Mouse (Mus musculus) kidney, adult 2 months (tissue): ENCODE data around the gene Wdr27. TPM values are rescaled to one million over a fixed set of nuclear protein-coding genes. Genes with fewer than 3 reads are reported as not detected.
A peak's percentile ranks its signal among the peaks of the same experiment; 100 is the strongest.

ENCODE experiments used
- DNase-seq: peaks from one replicate; pipeline ENCODE4 v3.0.0; 2021
- H3K27ac ChIP-seq: fragments of 200-500 bp; 2 replicates; pipeline ENCODE4 v1.5.1; 2012; ENCODE audit warnings: low read depth, low read length, control low read depth, inconsistent platforms; ENCODE audit not compliant: insufficient read depth
- H3K27me3 ChIP-seq: fragments of 200-500 bp; replicated peaks from 2 replicates; pipeline ENCODE4 v1.6.1; 2012; ENCODE audit warnings: mild to moderate bottlenecking, moderate library complexity, low read length, inconsistent platforms; ENCODE audit not compliant: control insufficient read depth, insufficient read depth
- H3K36me3 ChIP-seq: fragments of 200-500 bp; 2 replicates; pipeline ENCODE4 v1.6.1; 2012; ENCODE audit warnings: mild to moderate bottlenecking, moderate library complexity, low read length, inconsistent platforms; ENCODE audit not compliant: control insufficient read depth, insufficient read depth
- H3K4me1 ChIP-seq: fragments of 200-500 bp; 2 replicates; pipeline ENCODE4 v1.6.1; 2011; ENCODE audit warnings: low read length; ENCODE audit not compliant: control insufficient read depth, insufficient read depth
- H3K4me3 ChIP-seq: fragments of 200-500 bp; 2 replicates; pipeline ENCODE4 v1.5.1; 2011; ENCODE audit warnings: mild to moderate bottlenecking, low read depth, low read length, control low read depth; ENCODE audit not compliant: insufficient read depth
- CTCF ChIP-seq: fragments of 200-500 bp; conservative IDR thresholded peaks from 2 replicates; pipeline ENCODE4 v1.5.1; 2011; ENCODE audit warnings: low read depth, mild to moderate bottlenecking, control low read depth, low read length, moderate library complexity, mixed read lengths; ENCODE audit not compliant: insufficient read depth, insufficient read length
- POLR2A ChIP-seq: fragments of 200-500 bp; IDR thresholded peaks from one replicate; pipeline ENCODE4 v1.6.1; 2011; ENCODE audit warnings: low read depth, low read length, control low read depth
- WGBS: fragments of 180-500 bp; shearing (Covaris S2); methylation state at CpG from one replicate; pipeline ENCODE4 v1.1.7; 2018; 5-methylcytosine and 5-hydroxymethylcytosine counted together
- polyA plus RNA-seq: library from polyadenylated mRNA; depleted of rRNA; stranded (reverse); fragments of >200 nt; gene quantifications from 2 replicates; pipeline ENCODE4 v1.2.3, GENCODE M21; 2012

Gene Wdr27
- polyA plus RNA-seq, 1 experiment, result 4.7 TPM

- Histone ChIP-seq H3K27ac (no peak overlapping the region), H3K4me1 (no peaks in the 10 kb centered on the region), H3K4me3 (no peak overlapping the region), H3K36me3 (no peaks in the 10 kb centered on the region), H3K27me3 (no peaks in the 10 kb centered on the region)
- TF ChIP-seq POLR2A (no peak), CTCF (no peak)
- 73% methylated on average over 2 of the region's 2 CpGs for whole genome bisulfite sequencing
- DNase-seq, result no peak
These were observed 68.2 kb downstream of the Wdr27 start for GRCm38 (mm10) chr17:14874656-14875204.

- Histone ChIP-seq H3K4me1 (no peaks in the 10 kb centered on the region), H3K36me3 (no peaks in the 10 kb centered on the region), H3K27ac (no peak overlapping the region), H3K4me3 (no peak overlapping the region), H3K27me3 (no peaks in the 10 kb centered on the region)
- no peak for TF ChIP-seq POLR2A
- TF ChIP-seq CTCF, result 0 out of 2 replicates have a peak, but pooled peaks have one; percentile 13
- DNase-seq, result no peak
- WGBS, result 77% methylated on average over 1 of the region's 1 CpGs
These were observed 82.7 kb downstream of the Wdr27 start for GRCm38 (mm10) chr17:14860220-14860619.

GRCm38 (mm10) chr17:14847709-14848108 lies 95.2 kb downstream of the Wdr27 start:
- 75% methylated on average over 3 of the region's 3 CpGs for WGBS
- TF ChIP-seq POLR2A (no peak), CTCF (no peak)
- no peak for DNase-seq
- Histone ChIP-seq H3K4me3 (no peak overlapping the region), H3K36me3 (no peaks in the 10 kb centered on the region), H3K27me3 (no peaks in the 10 kb centered on the region), H3K27ac (no peak overlapping the region), H3K4me1 (no peaks in the 10 kb centered on the region)

- 64% methylated on average over 5 of the region's 5 CpGs for WGBS
- Histone ChIP-seq H3K27ac (no peak overlapping the region), H3K36me3 (no peaks in the 10 kb centered on the region), H3K27me3 (no peaks in the 10 kb centered on the region), H3K4me3 (no peak overlapping the region), H3K4me1 (no peaks in the 10 kb centered on the region)
- DNase-seq, result peak; percentile 4
- TF ChIP-seq POLR2A, result no peak
- no peak for TF ChIP-seq CTCF
These were observed 96.1 kb downstream of the Wdr27 start for GRCm38 (mm10) chr17:14846880-14847279.

- Histone ChIP-seq H3K4me1 (0 out of 2 replicates have a peak, but pooled peaks cover 3% of the 10 kb centered on the region), H3K27ac (no peak overlapping the region), H3K4me3 (no peak overlapping the region), H3K36me3 (no peaks in the 10 kb centered on the region), H3K27me3 (no peaks in the 10 kb centered on the region)
- TF ChIP-seq CTCF (no peak), POLR2A (no peak)
- peak; percentile 65 for DNase-seq
- 24% methylated on average over 6 of the region's 6 CpGs for WGBS
These were observed 116.2 kb downstream of the Wdr27 start for GRCm38 (mm10) chr17:14826715-14827295.

- WGBS, result 60% methylated on average over 5 of the region's 5 CpGs
- Histone ChIP-seq H3K27ac (no peak overlapping the region), H3K27me3 (no peaks in the 10 kb centered on the region), H3K4me3 (no peak overlapping the region), H3K36me3 (no peaks in the 10 kb centered on the region), H3K4me1 (0 out of 2 replicates have a peak, but pooled peaks cover 3% of the 10 kb centered on the region)
- DNase-seq, result no peak
- no peak for TF ChIP-seq POLR2A
These were observed 118.0 kb downstream of the Wdr27 start for GRCm38 (mm10) chr17:14824938-14825337.

- Histone ChIP-seq H3K4me3 (no peak overlapping the region), H3K36me3 (no peaks in the 10 kb centered on the region), H3K27ac (no peak overlapping the region), H3K27me3 (no peaks in the 10 kb centered on the region), H3K4me1 (no peaks in the 10 kb centered on the region)
- DNase-seq, result no peak
- no peak for TF ChIP-seq POLR2A
- no peak for TF ChIP-seq CTCF
- 86% methylated on average over 2 of the region's 2 CpGs for WGBS
These were observed 125.0 kb downstream of the Wdr27 start for GRCm38 (mm10) chr17:14817975-14818374.
